Mouse (Mus musculus) testis, adult 2 months (tissue): ENCODE measurements at regions not wholly inside any gene's neighbourhood (a gene's known extent, or its start where the extent isn't known, plus 50 kb on each side); places are given as distances from the start of the nearest gene placed in this dataset.
A peak's percentile ranks its signal among the peaks of the same experiment; 100 is the strongest.

Experiments used
- H3K27ac ChIP-seq: fragments of 200-500 bp; 2 replicates; pipeline ENCODE4 v1.5.1; 2012; ENCODE audit warnings: low read depth, low read length; ENCODE audit not compliant: control insufficient read depth, insufficient read depth
- H3K27me3 ChIP-seq: fragments of 200-500 bp; 2 replicates; pipeline ENCODE4 v1.6.1; 2012; ENCODE audit warnings: mild to moderate bottlenecking, low read length, moderate library complexity; ENCODE audit not compliant: control insufficient read depth, insufficient read depth
- H3K36me3 ChIP-seq: fragments of 200-500 bp; 2 replicates; pipeline ENCODE4 v1.6.1; 2012; ENCODE audit warnings: mild to moderate bottlenecking, low read length; ENCODE audit not compliant: control insufficient read depth, insufficient read depth
- H3K4me1 ChIP-seq: fragments of 200-500 bp; 2 replicates; pipeline ENCODE4 v1.6.1; 2012; ENCODE audit warnings: low read length; ENCODE audit not compliant: control insufficient read depth, insufficient read depth
- H3K4me3 ChIP-seq: fragments of 200-500 bp; 2 replicates; pipeline ENCODE4 v1.5.1; 2012; ENCODE audit warnings: low read depth, mild to moderate bottlenecking, low read length, moderate library complexity, mixed read lengths; ENCODE audit not compliant: control insufficient read depth
- CTCF ChIP-seq: fragments of 200-500 bp; IDR thresholded peaks from 2 replicates; pipeline ENCODE4 v1.5.1; 2012; ENCODE audit warnings: low read depth, mild to moderate bottlenecking, inconsistent platforms, low read length, moderate library complexity; ENCODE audit not compliant: control insufficient read depth, insufficient read depth, insufficient replicate concordance
- POLR2A ChIP-seq: fragments of 200-500 bp; IDR thresholded peaks from 2 replicates; pipeline ENCODE4 v1.6.1; 2012; ENCODE audit warnings: low read depth, mild to moderate bottlenecking, inconsistent platforms, low read length, moderate library complexity; ENCODE audit not compliant: control insufficient read depth

DNA sequence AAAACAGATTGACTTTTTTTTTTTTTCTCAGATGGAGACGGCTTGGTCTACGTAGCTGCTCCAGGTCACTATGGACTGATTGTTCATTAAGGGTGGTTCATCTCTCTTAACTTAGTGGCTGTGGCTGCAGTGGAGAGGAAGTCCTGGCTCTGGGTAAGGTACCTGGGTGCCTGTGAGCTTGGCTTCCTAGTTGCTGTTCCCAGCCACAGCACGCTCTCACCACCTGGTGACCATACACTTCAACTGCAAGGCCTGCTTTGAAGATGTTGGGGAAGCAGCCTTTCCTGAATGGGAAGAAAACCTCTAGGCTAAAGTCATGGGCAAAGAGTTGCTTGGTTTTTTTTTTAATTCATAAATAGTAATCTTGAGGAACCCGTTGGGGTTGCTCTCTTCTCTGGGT is 301.6 kb downstream of the Zfp706 start:
- no peaks in the 10 kb centered on the region for H3K4me1 ChIP-seq
- no peaks in the 10 kb centered on the region for H3K27me3 ChIP-seq
- no peaks in the 10 kb centered on the region for H3K36me3 ChIP-seq
- TF ChIP-seq CTCF = peak; percentile 76; the same call in 1 of the 2 replicates
- TF ChIP-seq POLR2A = no peak
- H3K4me3 ChIP-seq = no peak overlapping the region
- H3K27ac ChIP-seq = no peak overlapping the region

DNA sequence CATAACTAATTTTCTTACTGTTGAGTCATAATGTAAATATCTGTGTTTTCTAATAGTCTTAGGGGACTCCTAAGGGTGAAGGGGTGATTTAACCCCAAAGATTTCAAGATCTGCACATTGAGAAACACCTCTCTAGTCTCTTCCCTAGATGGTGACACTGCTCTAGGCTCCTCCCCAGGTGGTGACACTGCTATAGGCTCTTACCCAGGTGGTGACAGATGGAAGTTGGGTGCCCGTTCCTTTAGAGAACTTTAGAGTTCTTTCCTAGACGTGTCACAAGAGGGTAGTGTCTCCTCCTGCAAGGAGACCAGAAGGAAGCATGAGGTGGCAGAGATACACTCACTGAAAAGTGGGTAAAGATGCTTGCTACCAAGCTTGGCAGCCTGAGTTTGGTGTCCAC is 302.2 kb downstream of the Zfp706 start:
- H3K4me1 ChIP-seq = no peaks in the 10 kb centered on the region
- H3K36me3 ChIP-seq = no peaks in the 10 kb centered on the region
- no peak overlapping the region for H3K4me3 ChIP-seq
- no peaks in the 10 kb centered on the region for H3K27me3 ChIP-seq
- TF ChIP-seq POLR2A (no peak), CTCF (no peak)
- no peak overlapping the region for H3K27ac ChIP-seq

DNA sequence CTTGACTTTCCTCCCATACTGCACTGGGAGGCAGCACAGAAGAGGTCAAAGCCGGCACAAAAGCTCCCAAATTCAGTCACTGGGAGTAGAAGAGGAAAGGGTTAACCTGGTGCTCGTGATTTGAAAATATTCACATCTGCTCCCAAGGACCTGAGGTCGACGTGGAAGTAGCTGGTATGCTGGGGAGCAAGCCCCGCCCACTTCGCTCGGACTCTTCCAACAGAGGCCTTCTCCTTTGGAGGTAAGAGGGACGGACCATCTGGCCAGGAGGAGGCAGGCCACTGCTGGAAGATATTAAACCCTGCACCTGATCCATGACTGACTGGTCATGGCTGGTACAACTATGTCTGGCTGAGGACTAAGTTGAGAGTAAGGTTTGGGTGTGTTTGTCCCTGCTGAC is 305.7 kb downstream of the Zfp706 start:
- Histone ChIP-seq H3K36me3 (no peaks in the 10 kb centered on the region), H3K27me3 (no peaks in the 10 kb centered on the region), H3K4me1 (no peaks in the 10 kb centered on the region), H3K4me3 (no peak overlapping the region), H3K27ac (no peak overlapping the region)
- TF ChIP-seq POLR2A = no peak
- no peak for TF ChIP-seq CTCF

DNA sequence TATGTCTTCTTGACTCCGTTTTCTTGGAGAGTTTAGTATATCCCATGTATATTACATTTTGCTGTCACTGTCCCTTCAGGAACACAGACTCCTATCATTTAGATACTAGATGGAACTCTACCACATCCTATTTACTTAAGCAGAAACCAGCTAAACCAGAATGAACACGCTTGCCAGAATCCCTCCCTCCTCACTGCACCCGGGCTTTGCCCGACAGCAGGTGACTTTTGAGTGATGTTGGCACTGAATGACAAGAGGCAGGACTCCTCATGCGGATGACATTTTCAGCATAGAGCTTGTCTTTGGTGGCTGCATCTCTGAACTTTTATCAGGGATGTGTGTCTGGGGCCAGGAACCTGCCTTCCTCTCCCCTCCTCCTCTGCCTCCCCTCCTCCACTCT is 307.4 kb downstream of the Zfp706 start:
- no peak for TF ChIP-seq CTCF
- TF ChIP-seq POLR2A = no peak
- Histone ChIP-seq H3K4me3 (no peak overlapping the region), H3K27me3 (no peaks in the 10 kb centered on the region), H3K36me3 (no peaks in the 10 kb centered on the region), H3K27ac (no peak overlapping the region), H3K4me1 (no peaks in the 10 kb centered on the region)

DNA sequence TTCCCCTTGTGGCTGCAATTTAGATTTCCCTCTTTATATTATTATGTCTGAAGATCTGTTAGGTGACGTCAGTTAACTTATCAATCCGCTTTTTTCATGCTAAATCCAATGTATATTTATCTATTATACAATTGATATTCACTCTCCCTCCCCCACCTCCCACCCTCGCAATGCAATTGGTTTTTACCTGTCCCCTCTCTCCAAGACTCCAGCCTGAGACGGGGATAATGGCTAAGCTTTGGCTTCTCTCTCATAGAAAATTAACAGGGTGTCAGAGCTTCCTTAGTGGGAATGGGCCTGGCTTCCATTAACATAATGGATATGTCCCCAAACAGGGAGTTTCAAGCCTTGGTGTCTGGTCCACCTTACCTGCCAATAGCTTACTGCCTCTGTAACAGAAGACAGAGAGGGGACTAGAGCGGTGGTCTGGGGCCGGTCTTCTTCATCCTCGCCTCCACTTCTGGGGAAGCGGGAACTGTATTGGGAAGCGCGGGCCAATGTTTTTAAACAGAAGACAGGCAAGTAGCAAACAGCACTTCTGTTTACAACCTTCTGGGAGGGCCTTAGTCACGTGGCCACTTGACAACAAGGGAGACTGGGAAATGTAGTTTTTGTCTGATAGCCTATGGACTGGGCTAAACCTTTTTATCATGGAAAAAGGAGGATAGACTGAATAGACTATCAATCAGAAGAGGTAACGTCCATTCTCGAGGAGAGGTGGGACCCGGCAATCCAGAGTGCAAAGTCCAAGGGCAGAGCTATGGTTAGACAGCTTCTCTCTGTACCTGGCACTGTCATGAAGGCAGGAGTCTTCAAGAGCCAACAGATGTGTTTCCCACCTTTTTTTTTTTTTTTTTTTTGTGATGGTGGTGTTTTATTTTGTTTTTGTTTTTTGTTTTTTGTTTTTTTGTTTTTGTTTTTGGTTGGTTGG is 312.1 kb downstream of the Zfp706 start:
- H3K36me3 ChIP-seq = no peaks in the 10 kb centered on the region
- TF ChIP-seq CTCF (no peak), POLR2A (no peak)
- H3K4me1 ChIP-seq = no peaks in the 10 kb centered on the region
- peak overlapping the region; percentile 31; the same call in 1 of the 2 replicates for H3K4me3 ChIP-seq
- H3K27ac ChIP-seq = no peak overlapping the region
- no peaks in the 10 kb centered on the region for H3K27me3 ChIP-seq

DNA sequence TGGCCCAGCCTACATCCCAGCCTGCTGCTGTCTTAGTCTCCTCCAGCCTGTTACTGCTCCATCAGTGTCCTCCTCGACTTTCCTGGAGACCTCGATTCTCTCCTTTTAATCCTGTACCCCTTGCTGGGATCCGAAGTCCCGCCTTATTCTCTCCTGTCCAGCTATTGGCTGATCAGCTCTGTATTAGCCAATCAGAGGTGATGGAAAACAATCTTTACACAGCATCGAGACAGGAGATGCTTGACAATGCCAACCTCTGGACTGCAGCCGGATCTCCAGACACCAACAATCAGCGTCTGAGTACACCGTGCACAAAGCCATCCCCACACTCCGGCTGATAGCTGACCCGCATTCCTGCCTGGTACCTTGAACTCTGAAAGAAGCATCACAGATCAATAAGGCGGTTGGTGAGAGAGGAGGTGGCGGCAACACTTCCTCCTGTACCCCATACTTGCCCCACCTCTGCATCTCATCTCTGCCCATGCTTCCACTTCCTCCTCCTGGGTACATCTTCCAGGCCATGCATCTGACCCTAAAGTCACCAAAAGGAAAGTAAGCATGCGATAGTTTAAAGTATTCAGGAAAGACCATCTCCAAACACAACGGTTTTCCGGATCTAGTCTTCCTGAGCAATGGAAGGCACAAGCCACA is 316.4 kb downstream of the Zfp706 start:
- H3K27ac ChIP-seq = no peak overlapping the region
- H3K4me1 ChIP-seq = peaks cover 8% of the 10 kb centered on the region
- H3K4me3 ChIP-seq = no peak overlapping the region
- no peaks in the 10 kb centered on the region for H3K27me3 ChIP-seq
- H3K36me3 ChIP-seq = no peaks in the 10 kb centered on the region
- TF ChIP-seq CTCF (no peak), POLR2A (no peak)

DNA sequence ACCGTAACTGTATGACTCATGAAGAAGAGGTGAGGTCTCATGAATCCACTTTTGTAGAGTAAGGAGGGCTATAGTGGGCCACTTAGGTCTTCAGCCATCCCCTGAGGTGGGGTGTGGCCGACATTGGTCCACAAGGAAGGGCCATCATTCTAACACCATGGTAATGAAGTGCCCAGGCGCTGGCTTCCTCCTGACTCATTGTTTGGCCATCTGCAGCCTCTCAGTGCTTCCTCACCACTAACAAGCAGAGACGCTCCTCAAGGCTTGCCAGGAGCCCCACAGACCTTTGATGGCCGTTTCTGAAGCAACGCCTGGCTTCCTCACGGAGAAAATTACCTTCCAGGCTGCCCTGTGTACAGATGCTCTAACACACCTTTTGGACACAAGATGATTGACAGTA is 317.7 kb downstream of the Zfp706 start:
- TF ChIP-seq POLR2A (no peak), CTCF (no peak)
- Histone ChIP-seq H3K27ac (no peak overlapping the region), H3K27me3 (no peaks in the 10 kb centered on the region), H3K4me1 (peaks cover 8% of the 10 kb centered on the region), H3K4me3 (no peak overlapping the region), H3K36me3 (no peaks in the 10 kb centered on the region)
